Mouse (Mus musculus): ENCODE measurements around the gene Spred3. TPM values are rescaled to one million over a fixed set of nuclear protein-coding genes. Genes with fewer than 3 reads are reported as not detected.

Spred3 gene
- polyA plus RNA-seq (2015; fragmentation: Illumina TruSeq; extraction: RNeasy Lipid Tissue Mini Kit (QIAGEN cat#74804); ENCODE audit: low read depth, low replicate concordance), result 36.0 TPM

DNA sequence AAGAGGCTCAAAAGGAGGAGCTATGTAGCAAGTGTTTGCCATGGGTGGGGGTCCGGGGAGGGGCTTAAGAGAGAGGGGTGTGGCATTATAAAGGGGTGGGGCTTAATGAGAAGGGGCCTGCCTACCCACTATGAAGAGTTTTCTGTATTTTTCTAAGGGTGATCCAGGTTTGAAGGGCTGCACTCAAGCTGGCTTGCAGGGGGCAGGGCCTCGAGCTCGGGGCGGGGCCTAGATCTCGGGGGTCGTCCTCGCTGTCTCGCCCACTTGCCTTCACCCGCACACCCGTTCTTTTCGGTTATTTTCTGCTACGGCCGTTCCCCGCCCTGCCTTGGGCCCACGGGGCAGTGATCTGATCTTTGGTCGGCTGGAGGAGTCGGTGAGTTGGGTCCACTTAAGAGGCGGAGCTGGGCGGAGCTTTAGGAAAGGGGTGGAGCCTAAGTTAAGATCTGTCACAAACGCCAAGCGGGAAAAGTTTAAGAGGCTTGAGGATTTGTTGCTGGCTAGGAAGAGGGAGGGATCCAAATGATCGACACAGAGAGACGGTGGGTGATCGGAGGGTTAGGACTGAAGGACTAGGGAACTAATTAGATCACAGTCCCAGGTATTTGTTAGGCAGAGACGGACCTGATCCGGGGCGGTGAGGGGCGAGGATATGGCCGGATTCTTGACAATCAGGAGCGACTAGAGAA, at the start of gene Spred3, which contains the start of gene Ggn:
Spred3 (minus strand) TSS at position 346 of the 689 bp plus-strand sequence.
Ggn (plus strand) TSS at position 145 of the 689 bp plus-strand sequence.

GRCm38 (mm10) chr7:29213675-29214082, 43.5 kb upstream of the Spred3 start, which contains the start of gene Catsperg1:
TSS of gene Catsperg1 (minus strand) at chr7:29214035.

DNA sequence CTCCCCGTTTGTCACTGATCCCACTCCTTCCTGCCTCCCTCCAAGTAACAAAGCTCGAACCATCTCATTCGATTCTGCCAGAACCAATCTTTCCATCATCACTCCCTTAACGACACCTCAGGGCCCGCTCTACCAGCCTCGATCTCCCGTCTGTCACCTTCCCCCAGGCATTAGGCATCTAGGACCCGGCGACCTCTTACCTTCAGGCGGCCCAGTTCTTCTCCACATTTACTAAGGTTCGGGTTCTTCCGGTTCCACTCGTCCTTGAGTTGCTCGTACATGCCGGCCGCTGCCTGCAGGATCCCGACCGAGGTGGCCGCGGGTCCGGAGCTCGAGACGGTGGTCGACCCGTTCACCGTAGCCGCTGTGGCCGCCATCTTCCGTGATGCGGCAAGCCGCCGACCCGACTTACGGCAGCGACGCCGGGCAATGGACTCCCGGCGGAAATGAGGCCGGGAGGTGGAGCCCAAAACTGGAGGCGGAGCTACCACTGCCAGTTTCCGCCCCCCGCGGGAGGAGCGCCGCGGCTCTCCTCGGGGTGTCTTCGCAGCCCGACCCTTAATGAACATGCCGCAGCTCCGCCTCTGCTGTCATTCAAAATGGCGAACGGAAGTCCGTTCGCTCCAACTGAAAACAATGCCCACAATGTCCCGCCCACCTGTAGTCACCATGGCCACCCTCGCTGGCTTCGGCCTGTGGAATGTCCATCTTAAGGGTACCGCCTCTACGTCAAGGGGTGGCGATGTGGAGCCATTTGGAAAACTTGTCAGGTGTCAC, 10.1 kb upstream of the Spred3 start, which contains the start of gene Psmd8:
Psmd8 (minus strand) TSS at position 625 of the 777 bp plus-strand sequence.

GRCm38 (mm10) chr7:29155838-29156782, 14.1 kb downstream of the Spred3 start, which contains the start of gene Fam98c:
TSS of gene Fam98c (minus strand) at chr7:29156234.

DNA sequence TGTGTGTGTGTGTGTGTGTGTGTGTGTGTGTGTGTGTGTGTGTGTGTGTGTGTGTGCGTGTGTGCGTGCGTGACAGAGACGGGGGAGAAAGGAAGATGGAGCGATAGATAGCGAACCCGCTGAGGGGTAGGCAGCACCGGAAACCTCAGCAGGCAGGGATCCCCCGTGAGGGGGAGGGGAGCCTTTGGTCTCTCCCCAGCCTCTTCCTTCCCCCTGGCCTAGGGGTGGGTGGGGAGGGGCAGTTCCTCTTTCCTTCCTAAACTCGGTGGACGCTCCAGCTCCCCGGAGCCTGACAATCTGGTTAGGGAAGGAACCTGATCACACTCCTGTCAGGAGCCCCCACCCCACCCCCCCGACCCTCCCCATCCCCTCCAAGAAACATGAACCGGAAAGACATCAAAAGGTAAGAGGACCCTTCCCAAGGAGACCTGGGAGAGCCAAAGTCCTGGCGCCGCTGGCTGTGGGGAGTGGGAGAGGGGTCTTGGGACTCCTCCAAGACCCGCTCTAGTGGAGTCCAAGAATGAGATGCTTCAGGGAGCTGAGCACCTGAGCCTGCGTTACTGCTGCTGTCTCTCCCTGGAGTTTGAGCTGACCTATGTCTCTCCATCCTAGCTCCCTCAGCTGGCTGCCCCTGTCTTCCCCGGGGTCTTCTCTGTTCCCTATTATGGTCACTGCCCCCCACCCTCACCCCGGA, 35.4 kb downstream of the Spred3 start, which contains the start of gene Rasgrp4:
Rasgrp4 (plus strand) TSS at position 159 of the 694 bp plus-strand sequence.

DNA sequence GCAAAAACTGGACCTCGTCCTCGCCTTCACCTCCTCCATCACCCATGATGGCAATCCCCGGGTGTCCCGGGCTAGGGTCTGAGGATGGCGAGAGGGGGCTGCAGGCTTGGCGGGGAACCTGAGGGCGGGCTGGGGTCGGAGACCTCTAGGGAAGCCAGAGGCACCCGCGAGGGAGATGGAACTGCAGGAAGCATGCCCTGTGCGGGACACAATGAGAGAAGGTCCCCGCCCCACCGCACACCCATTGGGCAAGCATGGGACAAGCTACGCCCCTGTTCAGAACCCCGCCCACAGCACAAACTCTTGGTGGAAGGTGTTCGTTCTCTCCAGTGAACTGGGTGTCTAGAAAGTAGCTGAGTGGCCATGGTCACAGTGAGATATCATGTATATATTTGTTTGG, 45.2 kb downstream of the Spred3 start, which contains the start of gene Ryr1:
Ryr1 (minus strand) TSS at position 210 of the 400 bp plus-strand sequence.

Other genes starting within 250 kb of the Spred3 start
- 128 TPM for gene Actn4, start 208.1 kb downstream of the Spred3 start, polyA plus RNA-seq (2015; fragmentation: Illumina TruSeq; extraction: RNeasy Lipid Tissue Mini Kit (QIAGEN cat#74804); ENCODE audit: low read depth, low replicate concordance)
- 330 TPM for gene Eif3k, start 188.5 kb downstream of the Spred3 start, polyA plus RNA-seq (2015; fragmentation: Illumina TruSeq; extraction: RNeasy Lipid Tissue Mini Kit (QIAGEN cat#74804); ENCODE audit: low read depth, low replicate concordance)
- gene Map4k1, start 188.4 kb downstream of the Spred3 start, polyA plus RNA-seq (2015; fragmentation: Illumina TruSeq; extraction: RNeasy Lipid Tissue Mini Kit (QIAGEN cat#74804); ENCODE audit: low read depth, low replicate concordance), result 1.8 TPM
- 4.4 TPM for gene Ryr1, start 45.2 kb downstream of the Spred3 start, polyA plus RNA-seq (2015; fragmentation: Illumina TruSeq; extraction: RNeasy Lipid Tissue Mini Kit (QIAGEN cat#74804); ENCODE audit: low read depth, low replicate concordance)
- 0.70 TPM for gene Rasgrp4, start 35.6 kb downstream of the Spred3 start, polyA plus RNA-seq (2015; fragmentation: Illumina TruSeq; extraction: RNeasy Lipid Tissue Mini Kit (QIAGEN cat#74804); ENCODE audit: low read depth, low replicate concordance)
- 41.6 TPM for gene Fam98c, start 14.2 kb downstream of the Spred3 start, polyA plus RNA-seq (2015; fragmentation: Illumina TruSeq; extraction: RNeasy Lipid Tissue Mini Kit (QIAGEN cat#74804); ENCODE audit: low read depth, low replicate concordance)
- gene Ggn, start 201 bp downstream of the Spred3 start, polyA plus RNA-seq (2015; fragmentation: Illumina TruSeq; extraction: RNeasy Lipid Tissue Mini Kit (QIAGEN cat#74804); ENCODE audit: low read depth, low replicate concordance), result 0.79 TPM
- 190 TPM for gene Psmd8, start 10.3 kb upstream of the Spred3 start, polyA plus RNA-seq (2015; fragmentation: Illumina TruSeq; extraction: RNeasy Lipid Tissue Mini Kit (QIAGEN cat#74804); ENCODE audit: low read depth, low replicate concordance)
- gene Catsperg1, start 43.6 kb upstream of the Spred3 start, polyA plus RNA-seq (2015; fragmentation: Illumina TruSeq; extraction: RNeasy Lipid Tissue Mini Kit (QIAGEN cat#74804); ENCODE audit: low read depth, low replicate concordance), result 0.97 TPM
- gene Kcnk6, start 62.1 kb upstream of the Spred3 start, polyA plus RNA-seq (2015; fragmentation: Illumina TruSeq; extraction: RNeasy Lipid Tissue Mini Kit (QIAGEN cat#74804); ENCODE audit: low read depth, low replicate concordance), result 2.0 TPM
- 63.2 TPM for gene Yif1b, start 67.9 kb upstream of the Spred3 start, polyA plus RNA-seq (2015; fragmentation: Illumina TruSeq; extraction: RNeasy Lipid Tissue Mini Kit (QIAGEN cat#74804); ENCODE audit: low read depth, low replicate concordance)
- gene 2200002D01Rik, start 78.1 kb upstream of the Spred3 start, polyA plus RNA-seq (2015; fragmentation: Illumina TruSeq; extraction: RNeasy Lipid Tissue Mini Kit (QIAGEN cat#74804); ENCODE audit: low read depth, low replicate concordance), result not detected
- 24.8 TPM for gene Spint2, start 111.5 kb upstream of the Spred3 start, polyA plus RNA-seq (2015; fragmentation: Illumina TruSeq; extraction: RNeasy Lipid Tissue Mini Kit (QIAGEN cat#74804); ENCODE audit: low read depth, low replicate concordance)
- 35.7 TPM for gene Ppp1r14a, start 118.9 kb upstream of the Spred3 start, polyA plus RNA-seq (2015; fragmentation: Illumina TruSeq; extraction: RNeasy Lipid Tissue Mini Kit (QIAGEN cat#74804); ENCODE audit: low read depth, low replicate concordance)
- 69.6 TPM for gene Dpf1, start 133.5 kb upstream of the Spred3 start, polyA plus RNA-seq (2015; fragmentation: Illumina TruSeq; extraction: RNeasy Lipid Tissue Mini Kit (QIAGEN cat#74804); ENCODE audit: low read depth, low replicate concordance)

All from brain, adult 10 weeks (tissue).